Mouse (Mus musculus) cerebellum, postnatal 14 days (tissue): Measurements from ENCODE around the gene Krt19.

Source experiments
- DNase-seq, 2 experiments: peaks; one replicate each; pipeline ENCODE4 v3.0.0; 2021; ENCODE audit warnings: mixed read lengths in 2 of 2

Krt19 gene

GRCm38 (mm10) chr11:100136559-100136958 lies 11.9 kb downstream of the Krt19 start:
- no peak for DNase-seq

GRCm38 (mm10) chr11:100135731-100136130 lies 12.7 kb downstream of the Krt19 start, which contains the start of gene Krt15:
Krt15 (minus strand) TSS chr11:100135928.
- DNase-seq: no peak

DNA sequence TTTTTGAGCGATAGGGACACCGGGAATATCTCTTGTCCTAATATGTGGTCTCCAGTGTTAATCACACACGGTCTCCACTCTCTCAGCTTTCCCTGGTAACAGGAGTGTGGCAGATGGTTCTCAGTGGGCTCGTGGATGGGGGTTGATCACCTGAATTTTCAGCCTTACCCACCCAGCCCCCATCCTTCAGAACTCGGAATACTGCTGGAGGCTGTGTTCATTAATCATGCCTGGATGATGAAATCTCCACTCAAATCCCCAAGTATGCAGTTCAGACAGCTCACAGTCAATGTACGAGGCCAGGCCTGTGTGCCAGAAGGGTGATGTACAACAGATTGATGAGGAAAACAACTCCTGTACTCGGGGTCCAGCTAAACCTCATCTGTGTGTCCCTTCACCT lies 23.6 kb downstream of the Krt19 start:
- DNase-seq: peak; percentile 36 to 44

GRCm38 (mm10) chr11:100121466-100121865 lies 27.0 kb downstream of the Krt19 start, which contains the start of gene Krt13:
Krt13 (minus strand) TSS chr11:100121566.
- DNase-seq: no peak

DNA sequence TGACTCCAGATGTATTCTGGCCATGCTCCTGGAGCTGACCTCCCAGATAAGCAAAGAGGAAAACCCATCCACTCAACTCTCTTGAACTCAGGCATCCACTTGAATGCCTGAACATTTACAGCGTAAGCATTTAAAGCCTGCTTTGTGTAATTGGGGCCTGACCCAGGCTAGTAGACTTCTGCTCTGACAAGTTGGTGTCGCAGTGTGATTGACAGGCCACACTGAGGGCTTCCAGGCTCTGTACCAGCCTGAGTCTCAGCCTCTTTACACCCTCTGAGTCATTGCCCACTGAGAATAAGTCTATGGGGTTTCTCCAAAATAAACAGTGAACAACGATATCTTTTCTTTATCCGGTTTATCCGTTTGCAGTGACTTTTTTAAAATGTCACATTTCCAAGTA lies 28.1 kb downstream of the Krt19 start:
- no peak for DNase-seq

- DNase-seq: no peak
Observed at GRCm38 (mm10) chr11:100113742-100114029, 34.8 kb downstream of the Krt19 start.

DNA sequence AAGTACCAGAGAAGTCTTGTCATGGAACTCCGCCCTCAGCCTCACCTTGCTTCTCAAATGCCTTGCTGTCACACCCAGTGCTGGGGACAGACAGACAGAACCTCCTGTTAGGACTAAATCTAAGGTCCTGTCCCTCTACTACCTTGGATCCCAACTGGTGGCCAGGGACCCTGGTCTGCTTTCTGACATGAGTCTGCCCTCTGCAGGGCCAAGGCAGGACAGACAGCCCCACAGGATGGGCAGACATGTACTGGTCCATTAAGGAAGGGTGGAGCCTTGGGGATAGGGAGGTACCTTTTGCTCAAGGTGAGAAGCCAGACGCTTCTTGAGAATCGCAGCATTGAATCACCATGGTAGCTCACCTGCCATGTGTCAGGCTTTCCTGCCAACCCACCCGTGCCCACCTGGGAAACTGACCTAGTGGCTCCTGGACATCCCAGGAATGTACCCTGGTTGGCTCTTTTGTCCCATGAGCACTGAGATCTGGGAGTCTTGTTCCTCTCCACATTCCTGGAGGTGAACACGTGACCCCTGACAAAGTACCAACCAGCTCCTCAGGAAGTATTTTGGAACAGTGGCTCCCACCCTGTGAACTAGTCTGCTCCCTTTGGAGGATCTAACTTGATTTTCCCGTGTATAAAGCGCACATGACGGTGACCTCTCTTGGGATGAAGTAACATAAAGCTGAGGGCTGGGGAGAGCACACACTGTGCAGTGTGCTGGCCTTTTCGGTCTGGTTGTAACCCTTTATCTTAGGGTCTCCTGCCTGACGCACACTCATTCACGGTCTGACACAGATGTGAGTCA lies 35.3 kb downstream of the Krt19 start:
- no peak for DNase-seq

DNA sequence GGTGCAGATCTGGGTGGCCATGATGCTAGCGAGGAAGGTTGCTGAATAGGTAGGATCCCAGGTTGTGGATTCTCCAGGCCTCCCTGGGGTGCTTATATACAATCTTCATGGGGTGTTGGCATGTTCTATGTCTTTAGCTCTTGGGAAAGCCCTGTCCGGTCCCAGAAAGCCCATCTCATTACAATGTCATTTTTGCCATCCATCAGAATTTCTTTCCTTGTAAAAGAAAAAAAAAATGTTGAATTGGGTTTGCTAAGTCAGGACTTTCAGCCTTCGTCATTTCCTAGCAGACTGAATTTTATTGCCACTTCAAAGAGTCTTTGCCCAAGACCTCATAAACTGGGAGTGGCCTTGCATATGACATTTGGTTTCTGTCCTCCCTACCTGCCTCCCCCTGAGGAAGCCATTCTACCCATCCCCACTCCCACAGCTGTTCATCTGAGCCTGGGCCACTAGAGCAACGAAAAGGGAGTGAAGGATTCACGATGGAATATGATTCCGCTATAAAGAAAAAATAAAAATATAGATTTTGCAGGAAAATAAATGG lies 42.8 kb downstream of the Krt19 start, which contains the start of gene Krt36:
Krt36 (minus strand) TSS at position 51 of the 547 bp plus-strand sequence.
- no peak for DNase-seq

GRCm38 (mm10) chr11:100102693-100103429 lies 45.6 kb downstream of the Krt19 start:
- DNase-seq: no peak

DNA sequence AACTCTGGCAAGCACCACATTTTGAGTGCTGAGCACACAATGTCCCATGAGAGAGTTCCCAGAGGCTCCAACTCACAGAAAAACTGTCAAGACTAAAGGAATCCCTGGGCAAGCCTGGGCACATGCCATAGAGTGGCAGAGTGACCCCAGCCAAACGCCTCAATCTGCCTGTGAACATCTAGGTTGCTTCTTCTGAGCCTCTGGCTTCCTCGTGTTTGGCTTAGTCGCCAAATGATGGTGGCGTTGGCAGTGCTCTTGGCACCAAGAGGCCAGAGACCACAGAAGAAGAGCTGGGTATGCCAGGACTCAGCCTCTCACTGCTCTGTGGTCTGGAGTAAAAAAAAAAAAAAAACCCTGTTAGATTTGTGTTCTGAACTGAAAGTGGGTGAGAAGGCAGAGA lies 48.1 kb downstream of the Krt19 start:
- DNase-seq: peak; percentile 17 to 22

DNA sequence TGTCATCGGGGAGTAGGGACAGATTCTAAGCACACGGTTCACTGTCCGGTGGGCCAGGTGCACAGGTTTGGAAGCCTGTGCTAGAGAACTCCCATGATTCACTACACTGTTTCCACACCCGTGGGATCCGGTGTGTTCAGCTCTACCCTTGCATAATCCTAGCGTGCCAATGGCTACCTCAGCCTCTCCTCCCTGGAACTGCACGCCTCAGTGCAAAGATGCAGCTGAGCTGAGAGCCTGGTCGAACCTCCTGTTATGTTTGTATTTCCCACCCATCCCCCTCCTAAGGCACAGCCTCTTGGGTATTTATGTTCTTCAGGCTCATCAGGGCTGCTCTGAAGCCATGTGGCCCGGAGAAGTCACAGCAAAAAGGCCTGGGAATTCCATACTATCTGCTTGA lies 50.6 kb downstream of the Krt19 start:
- DNase-seq: no peak

DNA sequence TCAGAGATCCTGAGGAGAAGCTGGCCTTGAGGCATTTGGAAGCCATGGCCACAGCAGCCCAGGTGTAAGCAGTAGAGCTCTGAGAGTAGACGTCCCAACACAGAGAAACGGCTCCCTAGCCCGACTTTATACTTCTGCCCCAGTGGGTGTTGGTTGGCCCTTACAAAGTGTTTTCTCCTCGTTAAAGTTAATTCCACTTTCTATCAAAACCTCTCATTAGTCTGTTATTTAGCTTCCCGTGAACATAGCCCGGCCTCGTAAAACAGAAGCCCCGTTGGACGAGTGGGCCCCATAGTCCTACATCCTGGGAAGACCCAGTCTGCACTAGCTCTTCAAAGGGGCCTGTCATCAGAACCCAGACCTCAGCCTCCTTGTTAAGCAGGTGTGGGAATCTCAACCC lies 52.3 kb downstream of the Krt19 start, which contains the start of gene Krt35:
Krt35 (minus strand) TSS at position 101 of the 400 bp plus-strand sequence.
- DNase-seq: no peak
